Mouse (Mus musculus) thymus, adult 2 months (tissue): ENCODE results near the gene Smyd1. TPM values are rescaled to one million over a fixed set of nuclear protein-coding genes. Genes with fewer than 3 reads are reported as not detected.
"Not testable (repeated sequence)": the region's sequence is repeated elsewhere in the genome, so short reads cannot be mapped to it uniquely, and the experiment has no call there.

Experiments used
- DNase-seq: peaks from one replicate; pipeline ENCODE4 v3.0.0; 2021
- H3K27ac ChIP-seq: fragments of 200-500 bp; 2 replicates; pipeline ENCODE4 v1.5.1; 2012; ENCODE audit warnings: low read length, control low read depth; ENCODE audit not compliant: control insufficient read depth, insufficient read depth
- H3K27me3 ChIP-seq: fragments of 200-500 bp; 2 replicates; pipeline ENCODE4 v1.6.1; 2012; ENCODE audit warnings: mild to moderate bottlenecking, low read length, moderate library complexity, mixed read lengths; ENCODE audit not compliant: control insufficient read depth, insufficient read depth
- H3K36me3 ChIP-seq: fragments of 200-500 bp; 2 replicates; pipeline ENCODE4 v1.6.1; 2012; ENCODE audit warnings: mild to moderate bottlenecking, low read length, moderate library complexity; ENCODE audit not compliant: control insufficient read depth, insufficient read depth
- H3K4me1 ChIP-seq: fragments of 200-500 bp; replicated peaks from 2 replicates; pipeline ENCODE4 v1.6.1; 2012; ENCODE audit warnings: low read length; ENCODE audit not compliant: control insufficient read depth, insufficient read depth
- H3K4me3 ChIP-seq: fragments of 200-500 bp; 2 replicates; pipeline ENCODE4 v1.5.1; 2012; ENCODE audit warnings: mild to moderate bottlenecking, low read length, control low read depth, moderate library complexity; ENCODE audit not compliant: control insufficient read depth, insufficient read depth
- CTCF ChIP-seq: fragments of 200-500 bp; IDR thresholded peaks from 2 replicates; pipeline ENCODE4 v1.5.1; 2012; ENCODE audit warnings: mild to moderate bottlenecking, control low read depth, low read length, moderate library complexity, borderline replicate concordance; ENCODE audit not compliant: control insufficient read depth, poor library complexity, insufficient read depth; ENCODE audit errors: extremely low read depth
- POLR2A ChIP-seq: fragments of 200-500 bp; IDR thresholded peaks from 2 replicates; pipeline ENCODE4 v1.6.1; 2012; ENCODE audit warnings: mild to moderate bottlenecking, low read length, control low read depth, moderate library complexity; ENCODE audit not compliant: control insufficient read depth, poor library complexity, insufficient read depth; ENCODE audit errors: extremely low read depth
- WGBS: fragments of 180-500 bp; shearing (Covaris S2); methylation state at CpG from one replicate; pipeline ENCODE4 v1.1.7; 2018; 5-methylcytosine and 5-hydroxymethylcytosine counted together
- polyA plus RNA-seq: library from polyadenylated mRNA; depleted of rRNA; stranded (reverse); fragments of >200 nt; gene quantifications from 2 replicates; pipeline ENCODE4 v1.2.3, GENCODE M21; 2012

The Smyd1 gene
- polyA plus RNA-seq, 1 experiment, result 15.1 TPM

- Histone ChIP-seq H3K4me3 (peak overlapping the region; percentile 37), H3K36me3 (peaks cover 93% of the 10 kb centered on the region), H3K27me3 (no peaks in the 10 kb centered on the region), H3K4me1 (peaks cover 60% of the 10 kb centered on the region), H3K27ac (peak overlapping the region; percentile 98)
- 63% methylated on average over 11 of the region's 11 CpGs for WGBS
- TF ChIP-seq POLR2A, result no peak
- TF ChIP-seq CTCF, result no peak
- DNase-seq, result peak; percentile 58
Measured at GRCm38 (mm10) chr6:71332236-71332965, 10.4 kb upstream of the Smyd1 start.

DNA sequence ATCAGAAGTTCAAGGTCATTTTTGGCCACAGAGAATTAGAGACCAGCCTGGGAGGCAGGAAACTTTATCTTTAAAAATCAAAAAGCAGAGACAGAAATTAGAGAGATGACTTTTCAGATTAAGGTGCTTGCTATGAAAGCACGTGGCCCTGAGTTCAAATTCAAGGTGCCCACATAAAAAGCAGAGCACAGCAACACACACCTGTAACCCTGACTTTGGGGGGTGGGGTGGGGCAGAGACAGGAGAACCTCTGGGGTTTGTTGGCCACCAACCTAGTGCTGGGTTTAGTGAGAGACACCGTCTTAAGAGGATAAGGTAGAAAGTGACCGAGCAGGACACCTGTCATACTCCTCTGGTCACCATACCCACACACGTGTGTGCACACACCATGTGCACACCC lies 9.5 kb upstream of the Smyd1 start:
- WGBS, result 14% methylated on average over 2 of the region's 4 CpGs
- peaks cover 93% of the 10 kb centered on the region for H3K36me3 ChIP-seq
- H3K27me3 ChIP-seq, result not testable (repeated sequence)

GRCm38 (mm10) chr6:71330486-71330885 lies 8.5 kb upstream of the Smyd1 start:
- Histone ChIP-seq H3K36me3 (peaks cover 91% of the 10 kb centered on the region), H3K27me3 (no peaks in the 10 kb centered on the region), H3K4me1 (peaks cover 52% of the 10 kb centered on the region), H3K27ac (peak overlapping the region; percentile 97), H3K4me3 (peak overlapping the region; percentile 40)
- WGBS, result 58% methylated on average over 7 of the region's 7 CpGs
- peak; percentile 54 for DNase-seq
- 0 out of 2 replicates have a peak, but pooled peaks have one; percentile 17 for TF ChIP-seq POLR2A
- no peak for TF ChIP-seq CTCF

More for the DNA sequence above, 9.5 kb upstream of the Smyd1 start:
- DNase-seq, result peak; percentile 72
- Histone ChIP-seq H3K27ac (peak overlapping the region; percentile 97), H3K4me3 (peak overlapping the region; percentile 19; the same call in 1 of the 2 replicates), H3K4me1 (peaks cover 52% of the 10 kb centered on the region)

- H3K27ac ChIP-seq, result peak overlapping the region; percentile 97
- H3K4me1 ChIP-seq, result peaks cover 48% of the 10 kb centered on the region
- peak; percentile 40 for DNase-seq
- TF ChIP-seq POLR2A (no peak), CTCF (no peak)
- peaks cover 89% of the 10 kb centered on the region for H3K36me3 ChIP-seq
- WGBS, result 19% methylated on average over 6 of the region's 6 CpGs
- H3K27me3 ChIP-seq, result no peaks in the 10 kb centered on the region
- peak overlapping the region; percentile 35 for H3K4me3 ChIP-seq
Measured at GRCm38 (mm10) chr6:71329881-71330280, 7.8 kb upstream of the Smyd1 start.

DNA sequence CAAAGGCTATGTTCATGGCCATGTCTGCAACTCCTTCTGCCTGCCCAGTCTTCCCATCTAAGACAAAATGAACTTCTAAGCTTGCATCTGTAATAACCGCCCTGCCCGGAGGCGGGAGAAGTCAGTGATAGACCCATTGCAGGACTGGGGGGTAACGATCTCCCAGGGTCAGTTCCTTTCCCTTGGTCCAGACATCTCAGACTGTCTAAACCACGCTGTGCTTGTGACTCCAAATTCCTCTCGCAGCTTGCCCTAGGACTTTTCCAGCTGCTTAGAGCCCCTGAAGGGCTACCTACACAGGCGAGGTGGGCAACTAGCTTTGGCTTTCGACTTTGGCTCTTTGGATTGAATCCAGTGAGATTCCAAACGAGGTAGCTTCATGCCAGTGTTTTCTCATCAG lies 2.8 kb upstream of the Smyd1 start:
- TF ChIP-seq CTCF (no peak), POLR2A (no peak)

DNA sequence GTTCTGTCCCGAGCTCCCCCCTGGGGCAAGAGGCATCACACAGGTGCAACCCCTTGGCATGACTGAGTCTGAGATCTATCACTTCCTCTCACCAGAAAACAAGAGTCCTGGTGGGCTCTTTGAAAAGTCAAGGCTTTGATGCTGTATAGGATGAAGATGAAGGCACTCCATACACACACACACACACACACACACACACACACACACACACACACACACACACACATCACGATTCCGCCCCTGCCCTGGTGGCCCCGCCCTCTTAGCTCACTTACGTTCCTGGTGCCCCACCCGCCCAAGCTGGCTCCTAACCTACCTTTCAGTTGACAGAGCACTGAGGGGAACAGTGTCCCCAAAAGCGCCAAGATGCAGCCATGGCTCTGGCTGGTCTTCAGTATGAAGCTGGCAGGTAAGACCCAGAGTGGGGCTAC lies 473 bp upstream of the Smyd1 start, which contains the start of gene Cd8b1:
Cd8b1 (plus strand) TSS at position 298 of the 431 bp plus-strand sequence.
- Histone ChIP-seq H3K4me1 (peaks cover 26% of the 10 kb centered on the region), H3K27me3 (no peaks in the 10 kb centered on the region), H3K27ac (peak within 1 kb of the TSS; percentile 97), H3K36me3 (peaks cover 35% of the 10 kb centered on the region), H3K4me3 (peak within 1 kb of the TSS; percentile 67)
- TF ChIP-seq CTCF (no peak), POLR2A (peak; percentile 95)
- DNase-seq, result peak; percentile 92
- WGBS, result 15% methylated on average over 7 of the region's 7 CpGs

More for the DNA sequence above, 2.8 kb upstream of the Smyd1 start:
- Histone ChIP-seq H3K36me3 (peaks cover 58% of the 10 kb centered on the region), H3K4me1 (peaks cover 33% of the 10 kb centered on the region), H3K27me3 (no peaks in the 10 kb centered on the region), H3K4me3 (peak overlapping the region; percentile 67), H3K27ac (peak overlapping the region; percentile 97)
- DNase-seq, result peak; percentile 37
- WGBS, result 90% methylated on average over 9 of the region's 9 CpGs
